Mouse (Mus musculus): Measurements from ENCODE around the gene Klhl29.
A peak's percentile ranks its signal among the peaks of the same experiment; 100 is the strongest.

Klhl29 gene

DNA sequence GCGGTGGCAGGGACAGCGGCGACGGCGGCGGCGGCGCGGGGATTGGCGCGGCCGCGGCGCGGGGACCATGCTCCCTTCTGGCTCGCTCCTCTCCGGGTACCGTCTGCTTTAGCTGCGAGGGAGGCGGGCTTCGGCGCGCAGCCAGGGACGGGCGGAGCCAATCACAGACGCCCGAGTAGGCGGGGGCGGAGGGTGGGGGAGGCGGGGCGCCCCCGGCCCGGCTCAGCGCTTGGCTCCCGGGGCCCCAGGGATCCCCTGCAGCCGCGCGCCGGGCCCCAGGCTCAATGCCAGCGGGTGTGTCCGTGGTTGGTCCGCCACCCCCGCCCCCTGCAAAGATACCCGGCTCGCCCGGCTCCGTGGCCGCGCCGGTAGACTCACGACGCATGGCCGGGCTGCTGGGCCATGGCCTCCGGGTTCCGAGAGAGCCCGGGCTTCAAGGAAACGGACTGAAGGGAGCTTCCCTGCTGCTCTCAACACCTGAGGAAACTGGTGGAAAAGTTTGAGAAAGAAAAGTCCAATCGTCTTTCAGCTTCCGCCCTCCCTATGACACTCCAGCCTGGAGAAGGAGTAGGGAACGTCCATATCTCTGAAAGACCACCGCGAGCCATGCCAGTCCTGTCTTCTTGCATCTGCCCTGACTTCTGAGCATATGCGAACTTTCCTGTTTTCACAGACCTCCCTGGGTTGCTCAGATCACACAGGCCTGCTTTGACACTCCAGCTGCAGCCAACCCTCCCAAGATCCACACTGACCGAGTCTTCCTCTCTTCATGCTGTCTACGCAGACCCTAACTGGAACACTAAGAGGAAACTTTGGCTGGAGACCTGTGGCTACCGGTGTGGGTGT lies at the start of gene Klhl29:
TSS of gene Klhl29 (minus strand) at position 67 of the 846 bp plus-strand sequence.
- DNase-seq = peak; percentile 90

DNA sequence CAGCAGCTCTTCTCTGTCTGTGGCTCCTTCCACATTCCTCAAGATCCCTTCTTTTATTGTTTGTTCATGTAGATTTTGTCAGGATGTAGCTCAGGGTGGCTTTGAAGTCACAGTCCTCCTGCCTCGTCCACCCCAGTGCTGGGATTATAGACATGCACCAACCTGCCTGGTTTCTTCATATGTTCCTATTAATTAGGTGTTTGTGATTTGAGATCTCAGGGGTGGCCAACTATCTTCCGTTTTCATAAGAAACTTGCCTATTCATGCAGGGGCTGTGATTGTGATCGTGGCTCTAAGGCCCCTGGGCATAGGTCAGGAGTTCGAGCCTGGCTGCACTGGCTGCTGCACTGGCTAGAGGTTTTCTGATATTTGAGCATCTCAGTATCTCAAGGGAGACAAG lies 49.8 kb upstream of the Klhl29 start:
- no peak for DNase-seq

DNA sequence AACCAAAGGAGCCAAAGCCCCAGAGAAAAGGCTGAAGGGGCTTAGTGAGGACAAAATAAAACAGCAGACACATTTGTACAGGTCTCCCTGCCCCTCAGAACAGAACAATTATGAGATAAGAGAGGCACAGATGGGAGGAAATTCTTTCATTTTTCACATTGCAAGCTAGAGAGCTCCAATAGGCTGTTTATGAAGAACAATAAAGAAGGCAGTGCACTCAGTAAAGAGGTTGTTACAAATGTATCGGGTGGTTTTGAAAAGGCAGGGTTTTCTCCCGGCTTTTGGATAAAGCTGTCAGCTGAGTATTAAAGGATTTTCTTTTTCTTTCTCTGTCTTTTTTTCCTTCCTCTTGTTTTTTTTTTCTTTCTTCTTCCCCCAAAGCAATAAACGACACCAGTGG lies 40.3 kb upstream of the Klhl29 start:
- DNase-seq = no peak

DNA sequence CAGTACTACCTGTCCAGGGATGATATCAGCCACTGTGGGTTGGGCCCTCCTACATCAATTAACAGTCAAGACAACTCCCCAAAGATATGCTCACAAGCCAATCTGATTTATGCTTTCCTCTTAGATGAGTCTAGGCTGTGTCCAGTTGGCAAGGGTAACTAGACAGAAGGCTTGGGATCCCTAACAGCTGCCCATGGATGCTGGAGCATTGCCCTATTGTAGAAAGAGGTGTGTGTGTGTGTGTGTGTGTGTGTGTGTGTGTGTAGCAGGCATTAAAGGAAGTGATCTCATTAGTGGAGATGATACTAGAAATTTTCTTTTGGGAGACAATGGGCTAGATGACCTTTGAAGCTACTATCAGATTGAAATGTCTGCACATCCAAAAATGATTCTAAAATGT lies 38.5 kb upstream of the Klhl29 start:
- no peak for DNase-seq

DNA sequence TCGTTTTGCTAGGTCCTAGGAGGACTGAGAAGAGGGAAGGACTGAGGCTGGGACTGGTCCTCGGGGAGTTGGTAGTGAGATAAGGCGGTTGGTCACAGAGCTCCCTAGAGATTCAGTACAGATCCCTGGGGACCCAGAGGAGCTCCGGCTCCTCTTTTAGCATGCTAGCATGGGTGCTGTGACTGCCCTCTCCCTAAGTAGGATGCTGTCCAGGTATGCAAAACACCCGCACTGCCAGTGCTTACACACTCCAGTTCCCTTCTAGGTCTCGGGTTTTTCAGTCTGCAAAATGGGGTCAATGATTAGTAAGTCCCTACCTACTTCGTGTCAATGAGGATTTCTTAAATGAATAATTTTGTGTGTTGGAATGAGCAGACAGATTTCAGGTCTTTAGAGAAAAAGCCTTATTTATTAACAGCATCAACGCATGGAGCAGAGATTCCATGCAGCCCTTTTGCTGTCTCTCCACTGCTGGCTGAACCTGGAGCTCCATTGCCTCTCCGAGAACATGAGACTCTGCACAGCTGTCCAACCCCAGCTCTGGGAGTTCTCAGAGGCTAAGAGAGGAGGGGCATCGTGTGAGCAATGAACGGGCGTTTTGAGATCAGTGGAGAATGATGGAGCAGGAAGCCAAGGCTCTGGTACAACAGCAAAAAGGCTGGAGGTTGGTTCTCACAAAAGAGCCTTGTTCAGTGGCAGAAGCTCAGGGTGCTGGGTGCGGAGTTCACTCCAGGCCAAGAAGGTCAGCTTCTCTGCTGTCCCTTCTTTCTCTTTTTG lies 36.5 kb upstream of the Klhl29 start:
- no peak for DNase-seq

DNA sequence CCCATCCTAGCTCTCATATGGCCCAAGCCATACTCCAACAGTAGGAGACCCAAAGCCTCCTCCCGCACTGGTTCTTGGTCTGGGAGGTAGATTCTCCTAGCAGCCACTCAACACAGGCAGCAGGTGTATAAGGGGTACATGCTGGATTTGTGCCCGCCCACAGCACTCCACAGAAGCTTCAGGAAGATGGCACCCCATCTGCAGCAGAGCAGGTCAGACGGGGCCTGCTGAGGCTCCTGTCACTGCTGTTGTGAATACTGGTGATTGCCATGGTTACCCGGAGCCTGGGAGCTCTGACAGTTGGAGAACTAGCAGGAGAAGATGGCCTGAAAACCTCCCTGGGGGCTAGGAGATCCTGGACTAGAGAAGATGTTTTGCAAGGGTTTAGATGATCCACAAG lies 35.9 kb upstream of the Klhl29 start:
- no peak for DNase-seq

DNA sequence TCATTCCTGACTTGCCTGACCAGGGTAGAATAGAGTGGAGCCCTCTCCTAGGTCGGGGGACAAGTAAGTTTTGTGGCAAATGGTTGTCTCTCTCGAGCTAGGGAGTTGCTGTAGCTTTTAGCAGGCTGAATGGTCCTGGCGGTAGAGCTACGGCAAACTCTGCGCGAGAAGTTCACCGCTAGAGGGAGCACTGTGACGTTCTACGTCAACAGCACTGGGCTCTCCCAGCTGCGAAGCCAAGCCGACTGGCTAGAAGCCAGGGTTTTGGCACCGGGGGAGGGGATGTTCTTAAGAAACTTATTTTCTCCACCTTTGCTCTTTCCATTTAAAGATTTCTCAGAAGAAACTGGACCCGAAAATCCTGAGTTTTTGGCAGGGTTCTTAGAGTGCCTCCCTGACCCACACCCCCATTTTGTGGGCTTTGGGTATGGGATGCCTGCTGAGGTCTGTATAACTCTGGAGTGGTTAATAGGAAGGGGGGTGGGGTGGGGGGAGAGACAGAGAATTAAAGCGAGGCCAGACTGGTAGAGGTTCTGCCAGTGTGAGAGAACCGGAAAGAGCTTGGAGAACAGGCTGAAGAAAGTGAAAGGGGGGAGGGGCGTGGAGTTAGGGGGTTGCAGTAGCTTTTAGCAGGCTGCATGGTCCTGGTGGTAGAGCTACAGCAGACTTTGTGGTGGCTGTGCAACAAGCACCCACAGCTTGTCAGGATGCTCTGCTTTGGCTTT lies 35.1 kb upstream of the Klhl29 start:
- peak; percentile 82 for DNase-seq

DNA sequence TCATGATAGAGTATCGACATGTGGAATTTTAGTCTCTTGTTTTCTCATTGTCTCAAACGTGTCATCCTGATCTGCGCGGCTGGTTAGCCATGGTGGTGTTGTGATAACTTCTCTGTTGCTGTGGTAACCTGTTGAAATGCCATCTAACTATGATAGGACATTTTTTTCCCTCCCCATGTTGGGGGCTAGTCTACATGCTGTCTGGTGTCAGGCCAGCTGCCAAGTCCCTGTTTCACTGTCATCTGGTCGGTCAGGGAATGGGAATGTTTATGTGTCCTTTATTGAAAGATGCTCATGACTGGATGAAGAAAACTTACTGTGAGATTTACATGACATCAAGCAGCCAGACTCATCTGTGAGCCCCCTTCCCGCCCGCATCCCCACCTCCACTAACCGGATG lies 31.7 kb upstream of the Klhl29 start:
- no peak for DNase-seq

DNA sequence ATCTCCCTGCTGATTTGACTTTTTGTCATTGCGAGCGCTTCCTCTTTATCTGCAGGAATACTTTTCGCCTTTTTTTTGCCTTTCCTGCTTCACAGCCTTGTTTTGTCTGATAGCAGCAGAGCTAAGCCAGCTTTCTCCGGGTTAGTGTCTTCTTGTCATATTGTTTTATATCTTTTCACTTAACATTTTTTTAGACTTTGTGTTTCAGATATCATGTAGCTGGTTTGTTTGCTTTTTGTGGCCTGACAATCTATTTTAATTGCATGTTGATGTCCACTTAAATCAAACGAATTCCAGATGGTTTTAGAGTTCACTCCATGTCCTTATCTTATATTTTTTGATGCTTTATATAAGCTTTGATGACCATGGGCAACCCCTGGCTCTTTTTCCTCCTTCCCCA lies 21.9 kb upstream of the Klhl29 start:
- no peak for DNase-seq

DNA sequence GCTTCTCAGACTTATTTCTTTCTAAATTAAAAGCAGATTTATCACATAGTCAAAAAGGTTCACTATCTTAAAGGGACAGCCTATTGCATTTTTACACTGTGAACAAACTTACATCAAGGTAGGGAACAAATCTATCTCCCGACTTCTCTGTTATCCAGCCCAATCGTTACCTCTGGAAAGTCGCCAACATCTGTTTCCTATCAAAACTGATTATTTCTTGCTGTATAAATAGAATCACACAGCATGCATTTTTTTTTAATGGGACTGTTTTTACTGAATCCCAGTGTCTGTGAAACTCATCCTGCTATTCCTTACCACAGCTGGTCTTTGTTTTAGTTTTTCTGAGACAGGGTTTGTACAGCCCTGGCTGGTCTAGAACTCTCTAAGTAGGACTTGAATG lies 19.7 kb upstream of the Klhl29 start:
- no peak for DNase-seq

DNA sequence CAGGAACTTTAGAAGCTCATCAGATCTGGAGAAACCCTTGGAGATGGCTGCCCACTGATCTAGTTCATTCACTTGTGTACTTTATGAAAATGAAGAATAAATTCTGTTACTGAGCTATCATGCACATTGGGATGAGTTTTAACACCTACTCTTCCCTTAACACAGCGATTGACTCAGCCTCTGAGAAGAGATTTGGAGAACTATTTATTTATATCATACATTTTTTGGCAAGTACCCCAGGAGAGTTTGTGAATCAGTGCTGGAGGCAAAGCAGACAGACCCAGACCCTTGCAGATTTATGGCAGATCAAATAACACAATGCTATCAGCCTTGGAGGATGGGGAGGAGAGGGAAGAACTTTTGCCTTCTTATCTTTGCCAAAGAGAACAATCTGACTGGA lies 11.6 kb upstream of the Klhl29 start:
- DNase-seq = no peak

DNA sequence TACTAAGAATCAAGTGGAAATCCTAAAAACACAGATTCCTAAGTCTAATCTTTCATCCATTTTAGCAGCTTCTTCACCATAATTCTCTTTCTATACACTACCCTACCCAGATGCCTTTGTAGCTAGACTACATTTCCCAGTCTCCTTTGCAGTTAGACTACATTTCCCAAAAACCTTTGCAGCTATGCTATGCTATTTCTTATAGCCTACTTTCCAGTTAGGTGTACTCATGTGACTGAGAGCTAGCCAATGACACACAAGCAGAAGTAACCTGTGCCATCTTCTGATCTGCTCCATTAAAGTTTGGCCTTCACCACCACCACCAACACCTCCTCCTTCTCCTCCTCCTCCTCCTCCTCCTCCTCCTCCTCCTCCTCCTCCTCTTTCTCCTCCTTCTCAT lies 11.2 kb upstream of the Klhl29 start:
- no peak for DNase-seq

DNA sequence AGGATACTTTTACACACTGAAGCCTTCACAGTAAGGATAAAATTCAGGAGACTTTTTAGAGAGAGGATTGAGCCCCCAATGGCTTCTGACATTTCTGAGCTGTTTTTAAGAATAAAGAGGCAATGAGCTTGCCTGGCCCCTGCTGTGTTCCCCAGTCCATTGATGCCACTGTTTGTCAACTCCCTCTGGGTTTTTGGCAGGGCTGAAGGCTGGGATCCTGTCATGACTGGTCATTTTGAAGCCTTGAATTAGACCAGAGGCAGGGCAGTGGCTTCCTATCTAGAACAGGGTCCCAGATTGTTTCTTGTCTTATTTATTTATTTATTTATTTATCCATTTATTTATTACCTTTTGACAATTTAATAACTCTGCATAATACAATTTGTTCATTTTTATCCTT lies 6.2 kb upstream of the Klhl29 start:
- DNase-seq = peak; percentile 29

DNA sequence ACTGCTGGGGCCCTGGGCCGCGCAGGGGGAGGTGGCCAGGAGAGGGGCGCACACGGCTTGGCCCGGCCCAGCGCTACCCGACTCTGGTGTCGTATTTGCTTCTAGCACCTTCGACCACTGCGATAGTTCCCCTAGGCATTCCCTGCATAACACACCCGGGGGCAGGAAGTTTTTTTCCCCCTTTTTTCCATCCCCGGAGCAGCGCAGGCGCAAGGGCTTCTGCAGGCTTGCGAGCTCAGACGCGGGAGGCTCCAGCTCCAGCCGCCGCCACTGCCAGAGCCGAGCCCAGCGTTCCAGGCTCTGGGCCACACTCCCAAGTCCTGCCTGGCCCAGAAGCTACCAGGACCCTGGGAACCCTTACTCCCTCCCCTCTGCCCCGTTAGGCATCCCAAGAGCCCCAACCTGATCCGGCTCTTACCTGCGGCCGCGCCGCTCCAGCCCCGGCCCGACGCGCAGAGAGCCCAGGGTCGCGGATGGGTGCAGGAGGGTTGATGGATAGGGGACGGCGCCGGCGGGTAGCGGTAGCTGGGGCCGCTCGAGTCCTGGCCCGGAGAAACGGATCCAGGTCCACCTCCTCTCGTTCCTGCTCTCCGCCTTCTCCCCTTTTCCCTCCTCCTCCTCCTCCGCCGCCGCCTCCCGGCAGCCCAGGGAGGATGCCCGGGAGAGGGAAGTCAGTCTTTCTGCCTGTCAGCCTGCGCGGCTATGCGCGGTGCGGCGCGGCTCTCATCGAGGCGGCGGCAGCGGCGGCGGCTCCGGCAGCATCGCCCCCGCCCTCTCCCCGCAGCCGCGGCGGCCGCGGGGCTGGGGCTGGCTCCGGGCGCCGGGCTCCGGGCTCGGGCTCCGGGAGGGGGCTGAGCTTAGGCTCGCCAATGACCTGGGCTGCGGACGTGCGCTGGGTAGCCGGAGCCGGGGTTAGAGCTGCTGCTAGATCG lies 532 bp downstream of the Klhl29 start:
- DNase-seq = peak; percentile 59

DNA sequence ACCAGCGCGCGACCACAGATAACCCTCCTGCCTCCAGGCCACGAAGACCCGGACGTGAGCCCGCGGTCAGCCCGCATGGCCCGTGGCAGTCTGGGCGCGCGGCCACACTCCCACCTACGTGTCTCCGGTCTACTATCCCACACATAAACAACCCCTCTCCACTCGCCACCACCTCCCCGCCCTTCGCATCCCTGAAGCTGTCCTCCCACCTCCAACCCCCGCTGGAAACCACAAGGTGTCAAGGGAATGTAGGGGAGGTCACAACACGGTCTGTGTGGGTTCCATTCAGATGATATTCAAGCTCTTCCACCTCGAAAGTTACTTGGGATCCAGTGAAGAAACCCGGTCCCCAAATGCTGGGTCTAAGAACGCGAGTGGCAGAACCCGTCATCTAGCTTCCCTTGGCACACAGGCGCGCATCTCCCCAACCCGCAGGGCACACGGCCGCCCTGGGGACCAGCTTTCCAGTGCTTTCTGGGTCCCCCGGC lies 1.2 kb downstream of the Klhl29 start:
- DNase-seq = peak; percentile 58

DNA sequence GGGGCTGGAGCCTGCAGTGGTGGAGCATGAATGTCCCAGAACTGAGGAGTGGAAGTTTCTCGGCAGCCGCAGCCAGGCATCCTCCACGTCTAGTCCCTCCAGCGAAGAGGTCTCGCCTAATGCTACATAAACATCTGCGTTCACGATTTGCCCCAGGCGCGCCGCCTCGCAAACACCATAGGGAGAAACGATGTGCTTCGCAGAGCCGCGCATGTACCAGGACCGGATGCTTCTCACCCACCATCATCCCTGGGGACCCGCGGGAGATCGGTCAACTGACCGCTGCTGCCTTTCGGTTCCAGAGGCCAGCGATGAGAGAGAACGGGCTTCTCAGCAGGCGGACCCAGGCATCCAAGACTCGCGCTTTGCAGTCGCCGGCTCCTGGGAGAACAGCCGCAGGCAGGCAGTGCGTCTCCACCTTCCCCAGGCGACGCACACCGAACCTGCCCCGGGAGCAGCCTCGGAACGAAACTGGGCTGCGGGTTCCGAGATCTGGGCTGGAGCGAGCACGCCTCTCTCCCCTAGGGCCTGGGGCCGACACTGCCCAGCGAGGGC lies 1.8 kb downstream of the Klhl29 start:
- DNase-seq = peak; percentile 29

DNA sequence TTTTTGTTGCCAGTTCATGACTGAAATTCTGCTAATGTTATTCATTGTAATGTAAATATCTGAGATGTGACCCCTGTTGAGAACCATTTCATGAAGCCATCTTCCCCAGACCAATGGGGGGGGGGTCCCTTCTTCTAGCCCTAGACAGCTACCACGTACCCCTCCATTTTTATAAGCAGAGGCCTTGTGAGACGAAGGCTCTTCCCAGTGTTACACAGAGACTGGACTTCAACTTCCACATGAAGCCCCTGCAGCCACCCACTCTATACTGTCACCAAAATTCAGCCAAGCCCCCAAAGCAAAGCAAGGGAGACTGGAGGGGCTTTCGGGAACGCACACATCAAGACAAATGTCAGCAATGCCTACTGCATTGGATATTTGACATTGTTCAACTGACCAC lies 6.1 kb downstream of the Klhl29 start:
- no peak for DNase-seq

DNA sequence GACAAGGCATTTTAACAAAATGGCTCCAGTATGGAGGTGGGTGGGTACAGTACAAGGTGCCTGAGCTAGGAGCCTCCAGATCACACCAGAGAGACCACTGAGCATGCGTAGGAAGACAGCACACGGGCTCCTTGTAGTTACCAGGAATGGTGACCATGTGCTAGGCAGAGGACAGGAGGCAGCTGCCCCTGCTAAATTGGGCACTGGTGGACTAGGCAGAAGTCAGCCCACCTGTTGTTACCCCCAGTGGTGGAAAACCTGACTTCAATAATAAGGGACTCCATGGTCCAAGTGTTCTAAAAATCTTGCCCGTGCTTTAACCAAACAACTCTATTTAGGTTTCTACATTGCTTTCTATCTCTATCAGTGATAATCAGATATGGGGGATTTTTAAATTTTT lies 10.6 kb downstream of the Klhl29 start:
- DNase-seq = no peak

DNA sequence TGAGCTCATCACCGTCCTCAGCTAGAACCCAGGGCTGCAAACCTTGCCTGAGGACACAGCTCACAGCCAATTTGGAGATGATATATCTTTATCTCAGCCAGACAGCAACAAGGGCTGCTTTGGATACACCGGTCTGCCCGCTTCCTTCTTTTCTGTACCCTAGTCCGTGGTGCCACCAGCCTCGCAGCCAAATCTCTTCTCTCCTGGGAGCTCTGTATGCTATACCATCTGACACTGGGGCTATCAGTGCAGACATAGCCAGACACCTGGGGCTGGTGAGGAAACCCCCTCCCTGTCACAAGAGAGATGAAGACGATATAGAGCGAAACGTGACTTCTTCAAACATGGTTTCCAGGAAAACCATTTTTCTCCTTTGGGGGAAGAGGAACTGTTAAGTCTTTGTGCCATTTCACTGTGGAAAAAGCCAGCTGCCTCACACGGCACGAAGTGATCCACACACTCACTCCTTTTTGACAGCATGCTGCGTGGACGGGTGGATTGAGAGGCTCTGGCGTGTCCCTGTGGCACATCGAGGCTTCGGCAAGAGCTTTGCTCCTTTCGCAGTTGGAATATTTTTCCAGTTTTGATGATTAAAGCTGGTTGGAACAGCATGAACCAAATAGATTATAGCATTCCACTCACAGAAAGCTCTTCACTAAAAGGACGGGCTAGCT lies 11.4 kb downstream of the Klhl29 start:
- DNase-seq = no peak

DNA sequence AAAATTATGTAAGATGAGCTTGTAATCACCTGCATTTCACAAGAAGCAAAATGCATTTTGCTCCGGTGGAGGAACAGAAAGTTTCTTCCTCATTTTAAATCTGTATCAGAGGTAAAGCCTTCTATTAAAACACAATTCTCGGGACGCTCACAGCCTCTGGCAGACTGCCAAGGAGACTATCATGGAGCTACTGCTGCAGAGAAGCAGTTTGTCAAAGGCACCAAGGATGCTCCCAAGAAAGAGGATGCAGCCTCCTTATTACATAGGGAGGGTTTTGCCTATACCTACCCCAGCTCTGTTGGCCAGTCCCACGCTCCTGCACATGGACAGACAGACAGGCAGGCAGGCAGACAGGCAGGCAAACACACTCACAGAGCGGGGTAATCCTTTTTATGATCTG lies 16.4 kb downstream of the Klhl29 start:
- DNase-seq = peak; percentile 32

DNA sequence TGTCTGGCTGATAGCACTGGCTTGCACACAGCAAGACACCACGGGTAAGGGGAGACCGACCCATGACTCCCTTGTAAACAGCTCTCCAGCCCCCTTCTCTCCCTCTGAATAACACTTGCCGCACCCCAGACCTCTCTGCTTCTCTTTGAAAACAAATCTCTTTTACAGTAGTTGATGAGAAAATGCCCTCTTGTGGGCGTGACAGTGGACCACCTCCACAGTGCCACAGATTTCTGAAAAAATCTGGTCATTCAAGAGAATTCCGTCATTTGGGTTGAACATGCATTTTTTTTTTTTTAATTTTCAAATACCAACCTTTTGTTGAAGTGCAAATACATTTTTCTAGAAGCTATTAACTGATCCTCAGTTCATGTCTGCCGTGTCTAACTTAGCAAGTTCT lies 17.0 kb downstream of the Klhl29 start:
- DNase-seq = no peak

All from cerebellum, adult 9-10 months (tissue).